Mouse (Mus musculus): ENCODE results near the gene Abhd18.
"Not testable (repeated sequence)": the region's sequence is repeated elsewhere in the genome, so short reads cannot be mapped to it uniquely, and the experiment has no call there.

Abhd18 gene

DNA sequence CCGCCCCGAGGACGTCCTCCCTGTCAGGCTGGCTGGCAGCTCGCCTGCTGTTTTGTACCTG, at the start of gene Abhd18:
Abhd18 (plus strand) TSS at position 14 of the 61 bp plus-strand sequence.
- DNase-seq (ENCODE audit: low read depth in 2 of 2, low spot score in 2 of 2) = not testable (repeated sequence)

- no peak for DNase-seq (ENCODE audit: low read depth in 2 of 2, low spot score in 2 of 2)
These were observed 48.7 kb upstream of the Abhd18 start for GRCm38 (mm10) chr3:40798054-40798453.

DNA sequence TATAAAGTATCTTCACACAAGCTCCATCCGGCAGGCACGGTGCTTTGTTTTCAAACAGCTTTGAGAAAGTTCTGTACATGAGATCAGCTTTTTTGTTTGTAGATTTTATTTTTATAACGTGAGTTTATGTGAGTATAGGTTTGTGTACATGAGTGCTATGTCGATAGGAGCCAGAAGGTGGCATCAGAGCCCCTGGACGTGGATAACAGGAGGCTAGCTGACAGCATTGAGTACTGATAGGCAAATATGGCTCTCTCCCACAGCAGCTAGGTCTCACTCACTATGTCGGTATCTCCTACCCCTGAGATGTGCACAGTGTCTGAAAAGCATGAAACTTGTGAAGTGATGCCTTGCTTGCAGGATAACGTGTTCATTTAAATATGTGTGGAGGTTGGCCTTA, 48.3 kb upstream of the Abhd18 start:
- peak; percentile 35 to 53 for DNase-seq (ENCODE audit: low read depth in 2 of 2, low spot score in 2 of 2)

- peak; percentile 90 to 91 for DNase-seq (ENCODE audit: low read depth in 2 of 2, low spot score in 2 of 2)
These were observed 47.0 kb upstream of the Abhd18 start, which contains the start of gene Plk4 for GRCm38 (mm10) chr3:40799530-40800372. Gene Plk4 (plus strand): TSS chr3:40800019.

GRCm38 (mm10) chr3:40800373-40800823, 46.4 kb upstream of the Abhd18 start:
- DNase-seq (ENCODE audit: low read depth in 2 of 2, low spot score in 2 of 2) = peak; percentile 35 to 50

DNA sequence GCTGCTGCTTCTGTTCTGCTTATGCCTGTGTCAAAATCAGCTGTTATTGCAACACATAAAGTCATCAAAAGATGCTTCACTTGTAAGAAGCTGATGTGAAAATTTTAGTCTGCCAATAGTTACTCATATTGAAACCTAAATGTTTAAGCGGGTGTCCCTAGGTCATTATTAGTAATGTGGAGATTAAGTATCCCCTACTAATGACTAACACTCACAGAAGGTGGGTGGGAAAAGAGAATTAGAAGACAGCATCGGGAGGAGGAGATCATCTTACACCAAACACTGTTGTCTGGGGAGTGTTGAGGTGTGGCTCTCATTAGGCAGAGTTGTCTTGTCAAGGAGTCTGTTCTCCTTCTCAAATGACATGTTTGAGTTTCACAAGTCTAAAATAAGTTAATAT, 39.9 kb upstream of the Abhd18 start:
- DNase-seq (ENCODE audit: low read depth in 2 of 2, low spot score in 2 of 2) = no peak

- no peak for DNase-seq (ENCODE audit: low read depth in 2 of 2, low spot score in 2 of 2)
These were observed 38.1 kb upstream of the Abhd18 start for GRCm38 (mm10) chr3:40808686-40809085.

DNA sequence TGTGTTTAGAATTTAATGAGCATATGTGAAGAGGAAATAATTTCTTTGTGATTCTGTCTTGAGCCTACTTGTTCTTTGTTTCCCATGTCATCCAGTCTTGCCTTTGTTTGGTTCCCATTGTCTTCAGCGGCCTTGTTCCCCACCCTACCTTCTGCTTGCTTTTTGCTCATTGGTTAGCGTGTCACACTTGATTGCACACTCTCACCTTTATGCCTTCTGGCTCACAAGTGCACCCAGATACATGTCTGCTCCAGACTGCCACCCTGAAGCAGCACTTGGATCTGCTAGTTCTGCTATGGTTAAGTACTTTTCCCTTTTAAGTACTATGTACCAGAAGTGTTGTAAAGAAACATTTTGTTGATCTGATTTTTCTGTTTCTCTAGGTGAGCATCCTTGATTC, 36.9 kb upstream of the Abhd18 start:
- DNase-seq (ENCODE audit: low read depth in 2 of 2, low spot score in 2 of 2) = no peak

GRCm38 (mm10) chr3:40813275-40813674, 33.5 kb upstream of the Abhd18 start:
- no peak for DNase-seq (ENCODE audit: low read depth in 2 of 2, low spot score in 2 of 2)

DNA sequence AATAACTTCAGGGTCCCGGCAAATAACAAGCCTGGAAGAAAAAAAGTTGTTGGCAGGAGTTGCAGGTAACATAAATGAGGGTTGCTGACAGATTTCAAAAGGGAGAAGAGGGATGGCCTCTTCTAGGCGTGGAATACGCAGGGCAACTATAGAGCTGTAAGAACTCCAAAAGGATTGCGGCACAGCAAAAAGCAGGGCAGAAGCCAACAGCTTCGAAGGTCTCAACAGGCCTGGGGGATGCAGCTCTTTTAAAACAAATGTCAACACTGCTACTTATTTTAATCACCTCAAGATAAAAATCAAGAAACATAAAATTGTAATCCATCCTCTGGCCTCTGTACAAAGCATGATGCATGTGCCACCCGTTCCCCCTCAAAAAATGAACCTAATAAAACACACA, 1.2 kb upstream of the Abhd18 start:
- DNase-seq (ENCODE audit: low read depth in 2 of 2, low spot score in 2 of 2) = not testable (repeated sequence)

DNA sequence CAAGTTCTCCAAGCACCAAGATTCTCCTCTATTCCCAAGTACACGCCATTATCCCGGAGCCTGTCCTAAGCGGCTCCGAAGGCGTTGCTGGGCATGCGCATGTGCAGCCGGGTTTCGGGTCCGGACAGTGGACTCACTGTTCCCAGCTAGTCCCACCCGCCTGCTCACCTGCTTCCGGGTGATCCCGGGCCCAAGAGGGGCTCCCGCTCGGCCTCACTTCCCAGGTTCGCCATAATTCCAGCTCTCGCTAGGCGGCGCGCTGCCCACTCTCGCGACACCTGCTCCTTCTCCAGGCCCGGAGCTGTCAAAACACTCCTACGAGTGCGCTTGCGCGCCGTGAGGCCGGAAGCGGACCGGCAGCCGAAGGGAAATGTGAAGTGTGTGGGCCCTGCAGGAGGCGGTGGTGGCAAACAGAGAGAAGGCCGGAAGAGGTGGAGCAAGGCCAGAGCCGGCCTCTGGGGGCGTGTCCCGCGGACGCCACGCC, 255 bp upstream of the Abhd18 start, which contains the start of gene Mfsd8:
Mfsd8 (minus strand) TSS at position 414 of the 484 bp plus-strand sequence.
- DNase-seq (ENCODE audit: low read depth in 2 of 2, low spot score in 2 of 2) = peak; percentile 93 to 95

- peak; percentile 21 to 37 for DNase-seq (ENCODE audit: low read depth in 2 of 2, low spot score in 2 of 2)
These were observed 248 bp downstream of the Abhd18 start for GRCm38 (mm10) chr3:40847018-40847417.

GRCm38 (mm10) chr3:40847936-40848335, 1.2 kb downstream of the Abhd18 start:
- not testable (repeated sequence) for DNase-seq (ENCODE audit: low read depth in 2 of 2, low spot score in 2 of 2)

DNA sequence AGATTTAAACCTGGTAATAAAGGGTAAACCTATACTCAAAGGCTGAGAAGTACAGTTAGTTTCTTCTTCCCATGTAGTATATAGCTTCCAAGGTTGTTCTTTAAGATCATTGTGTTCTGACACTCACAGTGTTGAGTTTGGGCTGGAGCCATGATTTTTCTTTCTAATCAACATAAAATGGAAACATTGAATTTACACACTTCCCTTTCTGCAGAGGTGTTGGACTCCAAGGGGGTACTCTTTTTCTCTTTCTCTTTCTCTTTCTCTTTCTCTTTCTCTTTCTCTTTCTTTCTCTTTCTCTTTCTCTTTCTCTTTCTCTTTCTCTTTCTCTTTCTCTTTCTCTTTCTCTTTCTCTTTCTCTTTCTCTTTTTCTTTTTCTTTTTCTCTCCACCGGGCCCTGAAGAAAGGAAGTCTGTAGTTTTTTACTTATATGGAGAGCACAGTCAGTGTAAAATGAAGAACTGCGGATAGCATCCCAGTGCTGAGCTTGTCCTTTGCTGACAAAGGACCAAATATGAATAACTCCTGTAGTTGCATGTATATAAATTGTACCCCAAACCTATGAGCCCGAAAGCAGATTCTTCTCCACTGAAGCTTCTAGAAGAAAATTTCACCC, 6.5 kb downstream of the Abhd18 start:
- not testable (repeated sequence) for DNase-seq (ENCODE audit: low read depth in 2 of 2, low spot score in 2 of 2)

DNA sequence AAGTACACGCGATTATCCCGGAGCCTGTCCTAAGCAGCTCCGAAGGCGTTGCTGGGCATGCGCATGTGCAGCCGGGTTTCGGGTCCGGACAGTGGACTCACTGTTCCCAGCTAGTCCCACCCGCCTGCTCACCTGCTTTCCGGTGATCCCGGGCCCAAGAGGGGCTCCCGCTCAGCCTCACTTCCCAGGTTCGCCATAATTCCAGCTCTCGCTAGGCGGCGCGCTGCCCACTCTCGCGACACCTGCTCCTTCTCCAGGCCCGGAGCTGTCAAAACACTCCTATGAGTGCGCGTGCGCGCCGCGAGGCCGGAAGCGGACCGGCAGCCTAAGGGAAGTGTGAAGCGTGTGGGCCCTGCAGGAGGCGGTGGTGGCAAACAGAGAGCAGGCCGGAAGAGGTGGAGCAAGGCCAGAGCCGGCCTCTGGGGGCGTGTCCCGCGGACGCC, 47.1 kb downstream of the Abhd18 start:
- peak; percentile 97 to 99 for DNase-seq (ENCODE audit: low read depth in 2 of 2, low spot score in 2 of 2)

GRCm38 (mm10) chr3:40894336-40894735, 47.6 kb downstream of the Abhd18 start:
- DNase-seq (ENCODE audit: low read depth in 2 of 2, low spot score in 2 of 2) = peak; percentile 8 to 23

DNA sequence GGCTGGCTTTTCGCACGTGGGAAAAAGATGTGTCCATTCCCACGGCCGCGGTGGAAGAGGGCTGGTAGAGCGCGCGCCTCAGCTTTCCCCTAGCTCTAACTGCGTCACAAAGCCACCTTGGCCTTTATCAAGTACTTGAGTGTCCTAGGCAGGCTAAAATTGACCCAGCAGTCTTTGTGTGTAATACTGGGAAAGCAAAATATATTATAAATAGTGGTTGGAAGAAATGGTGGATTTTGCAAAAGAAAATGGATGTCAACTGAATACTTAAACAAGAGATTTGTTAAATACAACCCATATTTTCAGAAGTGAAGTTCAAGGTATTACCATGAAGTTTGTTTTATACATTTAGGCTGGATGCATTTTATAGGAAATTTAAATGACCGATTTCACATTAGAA, 55.7 kb downstream of the Abhd18 start, which contains the start of gene 1700034I23Rik:
1700034I23Rik (minus strand) TSS at position 101 of the 400 bp plus-strand sequence.
- DNase-seq (ENCODE audit: low read depth in 2 of 2, low spot score in 2 of 2) = not testable (repeated sequence)

- no peak for DNase-seq (ENCODE audit: low read depth in 2 of 2, low spot score in 2 of 2)
These were observed 91.4 kb downstream of the Abhd18 start for GRCm38 (mm10) chr3:40938189-40938588.

- DNase-seq (ENCODE audit: low read depth in 2 of 2, low spot score in 2 of 2) = no peak
These were observed 91.8 kb downstream of the Abhd18 start for GRCm38 (mm10) chr3:40938592-40938991.

- no peak for DNase-seq (ENCODE audit: low read depth in 2 of 2, low spot score in 2 of 2)
These were observed 92.2 kb downstream of the Abhd18 start for GRCm38 (mm10) chr3:40939019-40939418.

DNA sequence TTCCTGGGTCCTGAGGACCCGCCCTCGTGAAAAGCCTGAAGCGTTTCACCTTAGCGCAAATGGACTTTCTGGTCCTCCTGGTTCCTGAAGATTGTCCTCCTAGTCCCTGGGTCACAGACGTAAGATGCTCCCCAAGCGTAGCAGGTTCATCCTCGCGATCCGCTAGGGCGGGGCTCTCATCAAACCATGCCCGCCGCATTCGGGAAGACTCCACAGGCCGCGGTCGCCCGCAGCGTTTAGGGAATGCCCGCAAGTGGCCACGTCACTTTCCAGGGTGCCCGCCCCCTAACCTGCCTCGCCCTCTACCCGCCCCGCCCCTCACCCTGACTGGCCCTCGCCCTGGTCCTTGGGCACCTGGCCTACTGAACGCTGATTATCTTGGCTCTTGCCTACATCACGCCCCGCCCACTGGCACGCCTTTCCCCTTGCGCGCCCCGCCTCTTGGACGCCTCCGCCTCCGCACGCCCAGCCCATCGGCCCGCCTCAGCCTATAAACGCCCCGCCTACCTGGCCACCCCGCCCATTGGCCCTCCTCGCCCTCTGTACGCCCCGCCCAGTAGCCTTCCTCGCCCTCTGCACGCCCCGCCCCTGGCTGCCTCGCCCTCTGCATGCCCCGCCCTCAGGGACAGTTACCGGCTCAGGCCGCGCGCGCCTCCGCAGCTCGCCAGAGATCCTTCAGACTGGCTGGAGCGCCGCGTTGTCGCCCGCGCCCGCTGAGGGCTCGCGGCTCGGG, 102.6 kb downstream of the Abhd18 start, which contains the start of gene Larp1b:
Larp1b (plus strand) TSS at position 659 of the 733 bp plus-strand sequence.
- peak; percentile 100 for DNase-seq (ENCODE audit: low read depth in 2 of 2, low spot score in 2 of 2)

Measured in CD8-positive naive resting alpha-beta T cell, adult 2 months (primary cell).